In genomic region chr14:40965507-40966356, GRCm38 (mm10) we compare ENCODE assay signal across 8 mouse cellular contexts. TPM values are rescaled to one million over a fixed set of nuclear protein-coding genes. Genes with fewer than 3 reads are reported as not detected.
A peak's percentile ranks its signal among the peaks of the same experiment; 100 is the strongest.
DNase-seq lines count a peak whose midpoint lies in the region; ATAC-seq and TF ChIP-seq lines count a peak whose summit lies in the region.

No protein-coding gene starts in this region.

- H3K27me3 ChIP-seq in heart, postnatal 0 days (ENCODE audit: control insufficient read depth, insufficient read depth, low read length), result no peaks in the 10 kb centered on the region
- H3K27me3 ChIP-seq in midbrain, embryonic 11.5 days (ENCODE audit: control insufficient read depth, insufficient read depth, low read length), result no peaks in the 10 kb centered on the region

- DNase-seq in thymus, postnatal 0 days (ENCODE audit: low spot score), result peak; percentile 46
- no peak for DNase-seq in thymus, adult 18-20 months
- DNase-seq in cerebellum, adult 9-11 months, result peak; percentile 59
- peak; percentile 21 for DNase-seq in heart, postnatal 0 days (ENCODE audit: low spot score)
- DNase-seq in kidney, postnatal 4 days, result peak; percentile 57 to 71
- peak; percentile 93 for DNase-seq in midbrain, embryonic 11.5 days (ENCODE audit: low spot score, missing footprints)
- no peak for DNase-seq in right cerebral cortex, adult 18-20 months
- no peak for DNase-seq in spleen, postnatal 14 days (ENCODE audit: low spot score in 2 of 2)

- TF ChIP-seq CTCF in heart, postnatal 0 days (IDR thresholded peaks at IDR 0.05; ENCODE audit: low read depth), result no peak

- no peak for ATAC-seq in heart, postnatal 0 days (ENCODE audit: insufficient read depth, low read depth)
- no peak for ATAC-seq in midbrain, embryonic 11.5 days (ENCODE audit: low FRiP score)

- H3K36me3 ChIP-seq in heart, postnatal 0 days (replicated peaks; ENCODE audit: control insufficient read depth, insufficient read depth, low read length), result no peaks in the 10 kb centered on the region
- no peaks in the 10 kb centered on the region for H3K36me3 ChIP-seq in midbrain, embryonic 11.5 days (ENCODE audit: control insufficient read depth, insufficient read depth, low read length)

- peak overlapping the region; percentile 89 for H3K27ac ChIP-seq in heart, postnatal 0 days (ENCODE audit: low read depth)
- peak overlapping the region; percentile 72; the same call in 1 of the 2 replicates for H3K27ac ChIP-seq in midbrain, embryonic 11.5 days (ENCODE audit: low read depth, low read length)

- H3K4me1 ChIP-seq in heart, postnatal 0 days (ENCODE audit: control insufficient read depth, insufficient read depth), result peaks cover 14% of the 10 kb centered on the region
- H3K4me1 ChIP-seq in midbrain, embryonic 11.5 days (ENCODE audit: control insufficient read depth, insufficient read depth, low read length), result peaks cover 31% of the 10 kb centered on the region

- H3K4me2 ChIP-seq in heart, postnatal 0 days (ENCODE audit: low read depth, low read length), result peak overlapping the region; percentile 89
- peak overlapping the region; percentile 83 for H3K4me2 ChIP-seq in midbrain, embryonic 11.5 days

- no peak for TF ChIP-seq EP300 in heart, postnatal 0 days (IDR thresholded peaks at IDR 0.05; ENCODE audit: low read depth)

- H3K9me3 ChIP-seq in heart, postnatal 0 days (replicated peaks; ENCODE audit: control insufficient read depth, low read length), result no peaks in the 10 kb centered on the region
- no peaks in the 10 kb centered on the region for H3K9me3 ChIP-seq in midbrain, embryonic 11.5 days (ENCODE audit: control insufficient read depth, low read length)

- peak overlapping the region; percentile 95 for H3K4me3 ChIP-seq in heart, postnatal 0 days (ENCODE audit: low read depth, low read length)
- H3K4me3 ChIP-seq in midbrain, embryonic 11.5 days (ENCODE audit: low read depth, low read length), result peak overlapping the region; percentile 90

- 0% methylated on average over 15 of the region's 15 CpGs for WGBS in heart, postnatal 0 days
- 1% methylated on average over 15 of the region's 15 CpGs for WGBS in midbrain, embryonic 11.5 days

- peak overlapping the region; percentile 88 for H3K9ac ChIP-seq in heart, postnatal 0 days (replicated peaks; ENCODE audit: low read depth, low read length)
- peak overlapping the region; percentile 97 for H3K9ac ChIP-seq in midbrain, embryonic 11.5 days (ENCODE audit: low read length)

RNA-seq across cellular contexts. Expression of gene Tspan14, which starts 0.9 kb away (rescaled TPM):
- polyA plus RNA-seq in thymus, postnatal 0 days (2015; fragmentation: Nextera tagmentation; extraction: Ambion mirVana), result 58.5 and 65.0 TPM in 2 replicates
- total RNA-seq in heart, postnatal 0 days (2014; rRNA removed; ENCODE audit: low replicate concordance), result 15.6 and 30.2 TPM in 2 replicates
- 21.6 and 23.8 TPM in 2 replicates for polyA plus RNA-seq in heart, postnatal 0 days (2015; fragmentation: Nextera tagmentation; extraction: Ambion mirVana)
- 99.5 and 101 TPM in 2 replicates for polyA plus RNA-seq in midbrain, embryonic 11.5 days (2014; fragmentation: Nextera tagmentation; extraction: Ambion mirVana)

RNA-seq across cellular contexts. Expression of gene Fam213a, which starts 47.9 kb away (rescaled TPM):
- polyA plus RNA-seq in thymus, postnatal 0 days (2015; fragmentation: Nextera tagmentation; extraction: Ambion mirVana), result 6.6 and 9.3 TPM in 2 replicates
- total RNA-seq in heart, postnatal 0 days (2014; rRNA removed; ENCODE audit: low replicate concordance), result 6.6 and 9.4 TPM in 2 replicates
- 23.8 and 25.7 TPM in 2 replicates for polyA plus RNA-seq in heart, postnatal 0 days (2015; fragmentation: Nextera tagmentation; extraction: Ambion mirVana)
- polyA plus RNA-seq in midbrain, embryonic 11.5 days (2014; fragmentation: Nextera tagmentation; extraction: Ambion mirVana), result 44.7 and 50.4 TPM in 2 replicates

Comparison
In these comparisons a context has a peak if more than half of its experiments do, and no peak if none do; other contexts are left out.
1. DNase-seq: peak in thymus, postnatal 0 days (single experiment), cerebellum, adult 9-11 months (single experiment), heart, postnatal 0 days (single experiment), kidney, postnatal 4 days (2 of 2) and midbrain, embryonic 11.5 days (single experiment); none in thymus, adult 18-20 months (0 of 2), right cerebral cortex, adult 18-20 months (single experiment) and spleen, postnatal 14 days (0 of 2).